Mouse (Mus musculus): ENCODE measurements at regions not wholly inside any gene's neighbourhood (a gene's known extent, or its start where the extent isn't known, plus 50 kb on each side); places are given as distances from the start of the nearest gene placed in this dataset.

GRCm38 (mm10) chr14:24995226-24995625, 463.8 kb upstream of the Zmiz1 start:
- no peak for ATAC-seq (replicated peaks; ENCODE audit: poor library complexity)

DNA sequence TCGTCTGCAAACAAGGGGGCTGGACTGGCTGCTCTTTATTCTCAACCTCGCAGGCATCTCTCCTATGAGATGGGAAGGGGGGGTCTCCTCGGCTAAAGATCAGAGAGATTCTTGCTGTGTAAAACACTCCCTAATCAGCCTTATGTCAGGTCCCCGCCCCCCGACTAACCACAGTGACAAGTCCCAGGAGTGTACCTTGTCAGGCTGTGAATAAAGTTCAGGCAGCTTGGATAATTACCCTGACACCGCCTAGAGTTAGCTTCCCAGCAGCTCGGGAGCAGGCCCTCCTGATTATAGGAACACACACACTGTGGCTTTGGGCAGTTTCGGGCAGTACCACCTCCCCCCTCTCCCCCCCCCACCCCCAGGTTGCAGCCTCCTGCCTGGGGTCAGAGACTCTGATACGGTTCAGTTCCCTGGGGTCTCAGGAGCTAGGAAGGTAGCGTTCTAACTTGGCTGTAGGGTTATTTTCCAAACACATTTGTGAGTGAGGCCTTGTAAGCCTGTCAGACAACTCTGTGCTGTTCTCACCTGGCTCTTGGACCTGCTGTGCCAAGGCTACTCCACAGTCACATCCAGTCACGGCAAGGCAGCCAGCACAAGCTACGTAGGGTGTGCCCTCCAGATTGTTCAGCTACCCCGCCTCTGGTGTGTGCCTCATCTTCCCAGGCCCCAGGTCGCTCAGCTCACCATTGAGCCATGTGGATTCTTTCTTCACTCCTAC, 461.0 kb upstream of the Zmiz1 start:
- no peak for ATAC-seq (replicated peaks; ENCODE audit: poor library complexity)

GRCm38 (mm10) chr14:24999008-24999572, 459.9 kb upstream of the Zmiz1 start:
- no peak for ATAC-seq (replicated peaks; ENCODE audit: poor library complexity)

- ATAC-seq (replicated peaks; ENCODE audit: poor library complexity), result peak; percentile 88
These were observed 453.6 kb upstream of the Zmiz1 start for GRCm38 (mm10) chr14:25005241-25005946.

GRCm38 (mm10) chr14:25011926-25012325, 447.1 kb upstream of the Zmiz1 start:
- ATAC-seq (replicated peaks; ENCODE audit: poor library complexity), result no peak

DNA sequence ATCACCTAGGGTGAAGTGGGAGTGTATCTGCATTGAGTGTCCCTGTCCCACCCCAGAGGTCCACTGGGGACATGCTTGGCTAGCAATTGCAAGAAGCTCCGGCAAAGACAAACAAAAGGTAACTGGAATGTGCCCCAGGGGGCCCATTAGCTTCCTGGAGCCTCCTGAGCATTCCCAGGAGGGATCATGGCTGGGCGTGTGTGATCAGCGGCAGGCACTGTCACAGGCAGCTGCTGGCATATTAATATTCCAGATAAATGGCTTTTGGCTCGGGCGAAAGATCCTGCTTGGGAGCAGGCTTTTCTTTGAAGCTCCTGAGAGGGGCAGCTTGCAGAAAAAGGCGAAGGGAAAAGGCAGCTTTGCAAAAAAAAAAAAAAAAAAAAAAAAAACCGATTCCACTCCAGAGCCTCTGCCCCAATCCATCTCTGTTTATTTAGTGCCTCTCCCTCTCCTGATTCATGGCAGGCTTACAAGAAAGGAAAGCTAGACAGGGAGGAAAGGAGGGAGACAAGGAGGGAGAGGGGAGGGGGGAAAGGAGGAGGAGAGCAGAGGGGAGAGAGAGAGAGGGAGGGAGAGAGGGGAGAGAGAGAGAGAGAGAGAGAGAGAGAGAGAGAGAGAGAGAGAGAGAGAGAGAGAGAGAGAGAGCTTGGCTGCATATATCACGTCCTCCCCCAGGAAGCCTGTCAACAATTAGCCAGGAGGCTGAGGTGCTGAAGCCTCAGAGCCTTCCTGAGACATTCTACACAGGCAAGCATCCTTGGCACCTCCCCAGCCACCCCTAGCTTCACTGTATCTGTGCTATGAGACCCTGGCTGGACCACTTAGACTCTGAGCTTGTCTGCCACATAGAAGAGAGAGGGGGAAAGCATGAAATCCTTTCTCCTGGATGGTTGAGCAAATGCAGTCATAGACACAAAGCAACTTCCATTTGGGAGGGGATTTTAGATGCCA, 443.4 kb upstream of the Zmiz1 start:
- ATAC-seq (replicated peaks; ENCODE audit: poor library complexity), result no peak

GRCm38 (mm10) chr14:25017860-25018259, 441.1 kb upstream of the Zmiz1 start:
- ATAC-seq (replicated peaks; ENCODE audit: poor library complexity), result 0 out of 2 replicates have a peak, but pooled peaks have one; percentile 46

- ATAC-seq (replicated peaks; ENCODE audit: poor library complexity), result no peak
These were observed 439.6 kb upstream of the Zmiz1 start for GRCm38 (mm10) chr14:25019306-25019905.

DNA sequence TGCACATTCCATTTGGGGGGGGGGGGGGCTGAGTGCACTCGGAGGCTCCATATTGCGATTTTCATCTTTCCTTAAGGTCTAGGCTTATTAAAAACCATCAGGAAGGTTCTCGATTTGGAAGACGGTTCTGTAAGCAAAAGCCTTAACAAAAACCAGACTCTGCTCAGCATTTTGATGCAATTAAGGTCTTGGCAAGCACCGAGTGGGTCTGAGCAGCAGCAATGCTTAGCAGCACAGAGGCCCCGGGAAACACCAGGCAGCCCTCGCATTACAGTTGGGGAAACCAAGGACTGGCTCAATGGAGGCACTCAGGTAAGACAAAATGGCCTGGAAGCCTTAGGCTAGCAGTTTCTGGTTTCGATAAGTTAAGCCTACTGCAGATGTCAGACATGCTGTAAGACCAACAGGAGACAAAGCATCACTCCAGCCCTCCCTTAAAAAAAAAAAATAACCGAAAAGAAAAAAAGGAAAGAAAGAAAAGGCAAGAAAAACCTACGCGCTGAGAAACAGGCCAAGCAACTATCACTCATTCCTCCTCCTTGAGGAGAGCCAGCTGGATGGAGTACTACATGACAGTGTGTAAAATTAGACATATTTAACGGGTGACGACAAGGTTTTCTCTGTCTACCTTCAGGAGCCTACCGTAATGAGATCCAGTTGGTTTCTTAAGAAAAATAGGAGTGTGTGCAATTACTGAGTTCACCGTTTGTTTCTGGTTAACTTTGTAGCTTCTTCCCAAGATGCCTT, 436.3 kb upstream of the Zmiz1 start:
- ATAC-seq (replicated peaks; ENCODE audit: poor library complexity), result no peak

DNA sequence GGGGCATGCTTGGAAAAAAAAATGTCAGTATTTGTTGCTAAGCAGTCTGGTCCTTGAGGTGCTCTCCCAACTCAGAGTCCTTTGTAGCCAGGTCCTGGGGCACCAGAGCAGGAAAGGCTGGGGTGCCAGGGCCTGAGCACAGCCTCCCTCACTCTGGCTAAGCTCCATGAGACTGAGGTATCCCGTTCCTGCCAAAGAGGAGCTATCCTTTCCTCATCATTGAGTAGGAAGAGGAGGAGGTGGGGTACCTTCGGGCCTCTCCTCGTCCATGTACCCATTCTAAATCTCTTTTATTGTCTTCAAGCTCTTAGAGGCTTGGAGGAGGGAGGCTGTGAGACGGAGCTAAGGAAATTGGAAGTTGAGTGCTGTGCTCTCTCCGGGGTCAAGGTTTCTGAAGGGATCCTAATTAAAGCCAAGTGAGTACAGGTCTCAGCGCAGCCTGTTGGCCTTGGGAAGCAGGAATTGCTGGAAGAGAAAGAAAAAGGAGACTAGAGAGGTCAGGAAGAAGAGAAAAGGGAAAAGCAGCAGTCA, 435.6 kb upstream of the Zmiz1 start:
- no peak for ATAC-seq (replicated peaks; ENCODE audit: poor library complexity)

- ATAC-seq (replicated peaks; ENCODE audit: poor library complexity), result no peak
These were observed 433.9 kb upstream of the Zmiz1 start for GRCm38 (mm10) chr14:25025074-25025473.

DNA sequence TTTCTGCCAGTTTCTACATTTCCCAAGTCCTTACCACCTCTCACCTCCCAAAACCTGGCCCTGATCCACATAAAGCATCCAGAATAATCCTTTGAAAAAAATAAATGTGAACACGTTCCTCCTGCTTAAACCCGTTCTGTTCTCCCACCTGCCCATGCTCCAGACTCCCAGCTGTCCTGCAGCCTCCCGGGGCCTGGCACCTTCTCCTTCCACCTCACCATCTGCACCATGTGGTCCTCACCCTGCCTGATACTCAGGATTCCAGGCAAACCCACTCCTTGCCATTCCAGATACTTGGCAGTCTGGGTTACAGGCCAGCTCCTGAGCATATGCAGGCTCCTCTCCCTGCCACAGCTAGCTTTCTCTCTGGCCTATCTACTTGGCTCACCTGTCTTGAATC, 431.9 kb upstream of the Zmiz1 start:
- ATAC-seq (replicated peaks; ENCODE audit: poor library complexity), result no peak

DNA sequence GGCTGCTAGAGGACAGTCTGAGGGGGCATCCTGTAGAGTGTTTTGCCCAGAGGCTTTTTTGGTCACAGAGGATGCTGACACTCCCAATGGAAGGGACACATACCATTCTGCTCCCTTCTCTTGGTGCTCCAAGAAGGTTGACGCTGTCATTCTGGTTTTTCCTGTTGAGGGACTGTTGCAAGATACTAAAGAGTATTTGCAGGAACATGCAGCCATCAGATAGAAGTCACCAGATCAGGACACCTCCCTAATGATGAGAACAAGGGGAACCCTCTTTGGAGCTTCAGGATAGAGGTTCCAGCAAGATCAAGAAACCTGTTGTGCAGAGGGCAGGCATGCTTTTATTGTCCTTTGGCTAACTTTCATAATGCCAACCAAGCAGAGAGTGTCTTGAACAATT, 431.1 kb upstream of the Zmiz1 start:
- ATAC-seq (replicated peaks; ENCODE audit: poor library complexity), result no peak

DNA sequence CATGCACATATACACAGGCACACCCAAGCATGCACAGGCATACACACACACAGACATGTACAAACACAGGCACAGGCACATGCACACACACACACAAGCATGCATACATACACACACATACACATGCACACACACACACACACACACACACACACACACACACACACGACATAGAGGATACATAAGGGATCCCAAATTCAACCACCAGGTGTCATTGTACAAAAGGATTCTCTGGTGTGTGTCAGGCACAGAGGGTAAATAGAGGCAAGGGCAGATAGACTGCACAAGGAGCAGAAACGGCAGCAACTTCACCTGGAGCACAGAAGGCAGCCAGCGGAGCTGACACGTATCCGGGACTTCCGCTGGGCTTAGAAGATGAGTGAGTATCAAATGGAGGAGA, 428.1 kb upstream of the Zmiz1 start:
- ATAC-seq (replicated peaks; ENCODE audit: poor library complexity), result no peak

DNA sequence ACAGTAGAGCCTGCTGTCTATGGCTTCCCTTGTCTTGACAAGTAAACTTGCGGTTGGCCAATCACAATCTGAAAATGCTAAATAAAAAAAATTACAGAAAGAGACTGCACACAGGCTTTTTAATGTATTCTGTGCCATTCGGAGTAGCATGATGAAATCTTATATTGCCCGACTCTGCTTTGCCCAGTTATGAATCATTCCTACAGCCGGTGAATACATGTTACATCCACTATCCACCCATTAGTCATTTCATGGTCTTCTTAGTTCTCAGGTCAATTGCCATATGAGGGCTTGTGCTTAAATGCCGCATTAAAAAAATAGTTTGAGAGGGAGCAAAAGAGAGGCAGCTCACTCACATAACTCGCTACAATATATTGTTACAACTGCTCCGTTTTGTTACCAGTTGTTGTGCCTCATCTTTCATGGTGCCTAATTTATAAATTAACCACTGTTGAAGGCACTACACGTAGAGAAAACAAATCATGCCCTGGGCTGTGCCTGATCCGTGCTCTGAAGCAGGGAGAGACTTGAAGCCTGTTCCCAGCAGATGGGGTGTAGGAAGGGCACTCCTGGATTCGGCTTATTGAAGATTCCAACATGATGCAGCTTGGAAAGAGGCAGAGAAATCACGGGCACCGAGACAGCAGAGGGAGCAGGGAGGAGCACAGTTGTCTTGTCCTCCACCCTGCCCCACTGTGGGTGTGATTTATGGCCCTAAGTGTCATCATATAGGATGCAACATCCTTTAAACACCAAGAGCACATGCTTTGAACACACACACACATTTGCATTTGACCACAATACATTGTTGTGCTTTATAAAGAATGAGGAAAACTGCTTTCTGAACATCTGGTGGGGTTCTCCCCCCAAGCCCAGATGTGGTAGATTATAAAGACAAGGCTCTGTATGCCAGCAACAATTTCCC, 427.0 kb upstream of the Zmiz1 start:
- no peak for ATAC-seq (replicated peaks; ENCODE audit: poor library complexity)

GRCm38 (mm10) chr14:25032899-25033298, 426.1 kb upstream of the Zmiz1 start:
- no peak for ATAC-seq (replicated peaks; ENCODE audit: poor library complexity)

- ATAC-seq (replicated peaks; ENCODE audit: poor library complexity), result no peak
These were observed 416.7 kb upstream of the Zmiz1 start for GRCm38 (mm10) chr14:25042265-25042664.

- no peak for ATAC-seq (replicated peaks; ENCODE audit: poor library complexity)
These were observed 414.9 kb upstream of the Zmiz1 start for GRCm38 (mm10) chr14:25044106-25044505.

- no peak for ATAC-seq (replicated peaks; ENCODE audit: poor library complexity)
These were observed 414.1 kb upstream of the Zmiz1 start for GRCm38 (mm10) chr14:25044867-25045266.
